Mouse (Mus musculus) kidney, postnatal 0 days (tissue): ENCODE results near the gene Pkn1. TPM values are rescaled to one million over a fixed set of nuclear protein-coding genes. Genes with fewer than 3 reads are reported as not detected.

Experiments
- ATAC-seq: fragments of 200-750 bp; cut with Nextera tagmentation; replicated peaks from 2 replicates; pipeline ENCODE4 v1.8.0; 2017; ENCODE audit warnings: low read depth, moderate number of reproducible peaks, moderate TSS enrichment, moderate library complexity; ENCODE audit not compliant: low FRiP score
- DNase-seq: peaks from one replicate; pipeline ENCODE4 v3.0.0-alpha.2; 2016; ENCODE audit warnings: low spot score
- H3K27ac ChIP-seq: fragments of 300-500 bp; sonication (generic); 2 replicates; pipeline ENCODE4 v1.5.1; 2014; ENCODE audit warnings: mild to moderate bottlenecking
- H3K27me3 ChIP-seq: fragments of 300-500 bp; sonication (generic); 2 replicates; pipeline ENCODE4 v1.6.1; 2014; ENCODE audit warnings: low read length, mixed read lengths; ENCODE audit not compliant: insufficient read depth
- H3K36me3 ChIP-seq: fragments of 300-500 bp; sonication (generic); 2 replicates; pipeline ENCODE4 v1.6.1; 2014; ENCODE audit warnings: low read length, mixed read lengths; ENCODE audit not compliant: insufficient read depth
- H3K4me1 ChIP-seq: fragments of 300-500 bp; sonication (generic); replicated peaks from 2 replicates; pipeline ENCODE4 v1.6.1; 2014; ENCODE audit warnings: antibody characterized with exemption, low read length, mixed read lengths; ENCODE audit not compliant: insufficient read depth
- H3K4me2 ChIP-seq: fragments of 300-500 bp; sonication (generic); 2 replicates; pipeline ENCODE4 v1.6.1; 2014; ENCODE audit warnings: mild to moderate bottlenecking, low read length, moderate library complexity, mixed read lengths
- H3K4me3 ChIP-seq: fragments of 300-500 bp; sonication (generic); replicated peaks from 2 replicates; pipeline ENCODE4 v1.5.1; 2014; ENCODE audit warnings: low read depth, low read length
- H3K9ac ChIP-seq: fragments of 300-500 bp; sonication (generic); 2 replicates; pipeline ENCODE4 v1.6.1; 2014; ENCODE audit warnings: low read depth, low read length
- H3K9me3 ChIP-seq: fragments of 300-500 bp; sonication (generic); replicated peaks from 2 replicates; pipeline ENCODE4 v1.6.1; 2016; ENCODE audit warnings: low read length, inconsistent platforms, mixed read lengths
- CTCF ChIP-seq: IDR thresholded peaks from 2 replicates; pipeline ENCODE4 v1.5.1; 2016; ENCODE audit warnings: antibody characterized with exemption, low read depth, mild to moderate bottlenecking, moderate library complexity
- WGBS: fragments of 180-500 bp; shearing (Covaris S2); extraction: QIAGEN DNeasy Blood & Tissue Kit; methylation state at CpG from one replicate; pipeline ENCODE4 v1.1.7; 2014; 5-methylcytosine and 5-hydroxymethylcytosine counted together
- polyA plus RNA-seq: library from polyadenylated mRNA; unstranded; fragments of >200 nt; fragmentation: Nextera tagmentation; extraction: Ambion mirVana; gene quantifications from 2 replicates; pipeline ENCODE4 v1.2.1, GENCODE M21; 2015

Pkn1 gene
- polyA plus RNA-seq, 1 experiment from 2014 or later, result 31.0 TPM

DNA sequence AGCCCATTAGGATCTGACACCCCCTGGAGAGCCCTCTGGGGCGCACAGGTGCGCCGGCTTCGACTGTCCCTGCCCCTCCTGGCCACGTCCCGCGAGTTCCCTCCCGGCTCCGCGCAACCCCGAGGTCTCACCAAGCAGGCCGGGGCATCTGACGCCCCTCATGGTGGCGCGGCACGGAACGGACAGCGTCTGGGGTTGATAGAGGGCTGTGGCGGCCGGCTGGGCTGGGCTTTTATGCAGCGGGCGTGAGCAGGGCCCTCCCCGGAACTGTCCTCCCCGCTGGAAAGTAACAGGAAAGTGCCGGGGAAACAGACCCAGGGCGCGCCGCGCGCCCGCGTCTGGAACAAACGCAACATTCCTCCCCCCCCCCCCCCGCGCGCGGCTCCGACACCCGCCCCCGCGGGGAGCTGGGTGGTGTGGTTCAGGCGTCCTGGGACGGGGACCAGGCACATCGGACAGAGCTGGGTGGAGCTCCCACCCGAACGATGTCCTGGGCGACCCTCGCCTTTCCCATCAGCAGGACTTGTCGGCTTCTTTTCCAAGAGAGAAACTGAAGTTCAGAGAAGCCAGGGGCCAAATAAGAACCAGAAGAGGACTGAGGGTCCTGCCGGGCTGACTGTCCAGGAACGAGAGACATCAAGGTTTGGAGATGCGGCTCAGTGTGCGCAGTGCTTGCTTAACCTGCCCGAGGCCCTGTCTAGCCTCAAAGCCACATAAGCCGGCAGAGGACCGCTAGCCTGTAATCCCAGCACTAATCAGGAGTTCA lies 42.2 kb upstream of the Pkn1 start, which contains the start of gene Adgre5:
Gene Adgre5 (minus strand): TSS at position 351 of the 766 bp plus-strand sequence.
- Histone ChIP-seq H3K4me3 (peak within 1 kb of the TSS; percentile 65), H3K9ac (peak within 1 kb of the TSS; percentile 76), H3K36me3 (no peaks in the 10 kb centered on the region), H3K4me2 (peak within 1 kb of the TSS; percentile 89), H3K27me3 (no peaks in the 10 kb centered on the region), H3K9me3 (no peaks in the 10 kb centered on the region), H3K4me1 (peaks cover 25% of the 10 kb centered on the region), H3K27ac (peak within 1 kb of the TSS; percentile 84)
- TF ChIP-seq CTCF, result no peak
- WGBS, result 2% methylated on average over 55 of the region's 56 CpGs
- DNase-seq (peak; percentile 83), ATAC-seq (peak; percentile 69)

DNA sequence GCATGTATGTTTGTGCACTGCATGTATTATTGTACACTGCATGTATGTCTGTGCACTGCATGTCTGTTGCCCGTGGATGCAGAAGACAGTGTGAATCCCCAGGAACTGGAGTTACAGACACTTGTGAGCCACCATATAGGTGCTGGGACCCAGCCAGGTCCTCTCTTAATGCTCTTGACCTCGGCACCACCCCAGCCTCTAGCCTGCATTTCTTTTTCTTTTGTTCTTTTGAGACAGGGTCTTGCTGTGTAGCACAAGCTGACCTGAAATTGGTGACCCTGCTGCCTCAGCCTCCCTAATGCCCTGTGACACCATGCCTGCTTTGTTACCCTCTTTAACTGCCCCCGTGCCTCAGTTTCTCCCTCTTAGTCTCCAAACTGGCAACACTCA lies 41.6 kb upstream of the Pkn1 start:
- Histone ChIP-seq H3K4me2 (peak overlapping the region; percentile 89), H3K27me3 (no peaks in the 10 kb centered on the region), H3K4me1 (peaks cover 25% of the 10 kb centered on the region), H3K9me3 (no peaks in the 10 kb centered on the region), H3K36me3 (no peaks in the 10 kb centered on the region), H3K9ac (peak overlapping the region; percentile 76), H3K4me3 (peak overlapping the region; percentile 65), H3K27ac (peak overlapping the region; percentile 84)
- DNase-seq (no peak), ATAC-seq (no peak)
- 16% methylated on average over 3 of the region's 3 CpGs for WGBS
- TF ChIP-seq CTCF, result no peak

DNA sequence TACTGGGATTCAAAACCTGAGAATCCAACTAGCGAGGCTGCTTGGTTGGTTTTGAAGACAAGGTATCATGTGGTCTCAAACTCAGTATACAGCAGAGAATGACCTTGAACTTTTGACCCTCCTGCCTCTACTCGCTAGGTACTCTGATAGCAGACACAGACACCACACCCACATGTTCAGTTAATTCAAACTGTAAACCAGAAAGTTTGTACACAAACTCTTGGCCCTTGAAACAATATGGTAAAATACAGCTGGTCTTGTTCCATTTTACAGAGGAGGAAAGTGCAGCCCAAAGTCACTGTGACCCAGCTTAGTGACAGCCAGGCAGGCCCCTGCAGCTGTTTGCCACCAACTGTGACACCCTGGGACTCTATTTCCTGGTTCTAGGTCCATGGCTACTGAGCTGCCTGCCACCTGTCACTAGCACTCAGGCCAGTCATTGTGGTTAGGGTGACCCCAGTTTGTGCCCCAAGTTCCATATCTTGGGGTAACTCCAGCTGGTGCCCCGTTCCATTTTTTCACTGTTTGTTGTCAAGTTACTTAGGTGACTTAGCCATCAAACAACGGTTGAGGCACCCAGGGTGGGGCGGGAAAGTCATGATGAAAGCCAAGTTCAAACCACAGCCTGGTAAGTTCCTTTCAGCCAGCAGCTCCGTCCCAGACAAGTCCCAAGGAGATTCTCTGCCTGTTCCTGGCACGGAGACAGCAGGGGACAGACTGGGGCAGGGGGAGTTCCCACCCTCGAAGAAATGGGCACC lies 40.9 kb upstream of the Pkn1 start:
- Histone ChIP-seq H3K27me3 (no peaks in the 10 kb centered on the region), H3K9me3 (no peaks in the 10 kb centered on the region), H3K4me1 (peaks cover 25% of the 10 kb centered on the region), H3K36me3 (no peaks in the 10 kb centered on the region), H3K9ac (0 out of 2 replicates have a peak overlapping the region, but pooled peaks have one; percentile 28), H3K4me3 (peak overlapping the region; percentile 65), H3K27ac (peak overlapping the region; percentile 84), H3K4me2 (peak overlapping the region; percentile 89)
- no peak for TF ChIP-seq CTCF
- no peak for ATAC-seq
- WGBS, result 44% methylated on average over 8 of the region's 8 CpGs
- DNase-seq, result no peak

GRCm38 (mm10) chr8:83738949-83739710 lies 40.2 kb upstream of the Pkn1 start:
- H3K9me3 ChIP-seq, result no peaks in the 10 kb centered on the region
- H3K4me1 ChIP-seq, result peaks cover 25% of the 10 kb centered on the region
- no peaks in the 10 kb centered on the region for H3K27me3 ChIP-seq
- 68% methylated on average over 10 of the region's 10 CpGs for WGBS
- peak overlapping the region; percentile 28; the same call in 1 of the 2 replicates for H3K9ac ChIP-seq
- H3K27ac ChIP-seq, result peak overlapping the region; percentile 84
- no peak for ATAC-seq
- H3K4me2 ChIP-seq, result peak overlapping the region; percentile 89
- TF ChIP-seq CTCF, result no peak
- peak; percentile 76 for DNase-seq
- H3K36me3 ChIP-seq, result no peaks in the 10 kb centered on the region
- H3K4me3 ChIP-seq, result peak overlapping the region; percentile 65

DNA sequence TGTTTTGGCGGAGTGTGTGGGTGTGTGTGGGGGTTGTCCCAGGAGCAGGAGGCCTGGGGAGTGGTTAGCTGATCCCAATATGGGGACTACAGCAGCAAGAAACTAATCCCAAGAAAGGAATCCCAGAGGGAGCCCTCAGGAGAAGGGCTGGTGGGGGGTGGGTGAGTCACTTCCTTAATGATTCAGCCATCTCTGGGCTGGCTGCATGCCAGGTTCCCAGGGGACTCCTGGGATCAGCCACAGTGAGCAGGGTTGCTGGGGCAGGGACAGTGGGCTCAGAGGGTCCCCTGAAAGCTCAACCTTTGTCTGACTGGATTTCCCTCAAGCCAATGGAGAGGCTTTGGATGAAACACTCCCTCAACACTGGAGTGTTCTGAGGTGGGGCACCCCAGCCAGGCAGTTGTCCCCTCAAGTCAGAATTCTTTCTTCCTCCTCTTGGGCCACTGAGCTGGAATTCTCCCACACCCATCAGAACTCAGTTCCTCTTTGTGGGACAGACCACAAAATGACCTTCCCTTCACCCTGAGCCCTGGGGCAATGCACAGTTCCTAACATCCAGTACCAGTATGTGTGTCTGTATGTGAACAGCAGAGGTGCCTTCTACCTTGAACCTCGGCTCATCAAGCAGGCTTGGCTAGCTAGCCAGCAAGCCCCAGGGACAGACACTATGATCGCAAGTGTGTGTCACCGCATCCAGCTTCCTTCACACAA lies 39.0 kb upstream of the Pkn1 start:
- 37% methylated on average over 4 of the region's 4 CpGs for WGBS
- Histone ChIP-seq H3K27me3 (no peaks in the 10 kb centered on the region), H3K36me3 (0 out of 2 replicates have a peak, but pooled peaks cover 6% of the 10 kb centered on the region), H3K4me3 (no peak overlapping the region), H3K9me3 (no peaks in the 10 kb centered on the region), H3K4me2 (peak overlapping the region; percentile 89), H3K4me1 (peaks cover 25% of the 10 kb centered on the region), H3K27ac (peak overlapping the region; percentile 84), H3K9ac (no peak overlapping the region)
- peak; percentile 35; the same call in 1 of the 2 replicates for ATAC-seq
- TF ChIP-seq CTCF, result no peak
- DNase-seq, result peak; percentile 71
